Mouse (Mus musculus) inflammation-experienced regulatory T-cells, adult 6 months (primary cell): ENCODE measurements around the gene Fbxo27. TPM values are rescaled to one million over a fixed set of nuclear protein-coding genes. Genes with fewer than 3 reads are reported as not detected.

Experiments
- polyA plus RNA-seq, 3 experiments: library from polyadenylated mRNA; unstranded; fragments of 100-300 nt; shearing (Covaris generic); gene quantifications; one replicate each; pipeline ENCODE4 v1.2.1; 2017

Fbxo27 gene
- polyA plus RNA-seq, 3 experiments from 2014 or later, result 0.93 to 4.4 (median 1.3) TPM

Other genes with a start within 250 kb of the Fbxo27 start
- under 1 TPM in 1 of 3 experiments, not detected in 2; 0.17 TPM for gene Lrfn1, start 240.9 kb upstream of the Fbxo27 start, polyA plus RNA-seq
- not detected for gene Ifnl2, start 182.4 kb upstream of the Fbxo27 start, polyA plus RNA-seq
- not detected for gene Ifnl3, start 170.0 kb upstream of the Fbxo27 start, polyA plus RNA-seq
- gene Sycn, start 152.0 kb upstream of the Fbxo27 start, polyA plus RNA-seq, result not detected
- gene Nccrp1, start 145.6 kb upstream of the Fbxo27 start, polyA plus RNA-seq, result 1 to 10 TPM in 1 of 3 experiments, not detected in 2; 1.4 TPM
- gene Samd4b, start 94.7 kb upstream of the Fbxo27 start, polyA plus RNA-seq, result 1 to 10 TPM; 6.4 to 9.8 (median 8.2) TPM
- gene Pak4, start 94.7 kb upstream of the Fbxo27 start, polyA plus RNA-seq, result 1 to 10 TPM; 2.1 to 3.7 (median 2.6) TPM
- gene Acp7, start 61.5 kb upstream of the Fbxo27 start, polyA plus RNA-seq, result not detected
- 1 to 10 TPM; 1.4 to 9.9 (median 6.4) TPM for gene Fbxo17, start 24.0 kb downstream of the Fbxo27 start, polyA plus RNA-seq
- gene Mrps12, start 49.0 kb downstream of the Fbxo27 start, polyA plus RNA-seq, result 10 to 100 TPM; 55.8 to 67.1 (median 65.2) TPM
- gene Sars2, start 49.1 kb downstream of the Fbxo27 start, polyA plus RNA-seq, result 10 to 100 TPM in 2 of 3 experiments, 1 to 10 TPM in 1; 9.1 to 13.2 (median 10.8) TPM
- not detected for gene Ccer2, start 63.3 kb downstream of the Fbxo27 start, polyA plus RNA-seq
- gene Sirt2, start 73.9 kb downstream of the Fbxo27 start, polyA plus RNA-seq, result 100 to 1,000 TPM in 1 of 3 experiments, 10 to 100 TPM in 2; 65.3 to 134 (median 90.9) TPM
- 10 to 100 TPM; 46.0 to 72.8 (median 53.3) TPM for gene Nfkbib, start 74.7 kb downstream of the Fbxo27 start, polyA plus RNA-seq
- gene Rinl, start 96.1 kb downstream of the Fbxo27 start, polyA plus RNA-seq, result 100 to 1,000 TPM; 216 to 294 (median 288) TPM
- gene Hnrnpl, start 115.7 kb downstream of the Fbxo27 start, polyA plus RNA-seq, result 100 to 1,000 TPM; 171 to 386 (median 383) TPM
- gene Ech1, start 132.4 kb downstream of the Fbxo27 start, polyA plus RNA-seq, result 100 to 1,000 TPM; 190 to 267 (median 222) TPM
- gene Lgals4, start 141.0 kb downstream of the Fbxo27 start, polyA plus RNA-seq, result 10 to 100 TPM; 18.1 to 38.8 (median 20.9) TPM
- gene Lgals7, start 171.0 kb downstream of the Fbxo27 start, polyA plus RNA-seq, result 1 to 10 TPM in 1 of 3 experiments, under 1 TPM in 1, not detected in 1; 0.46 to 5.6 TPM
- gene Capn12, start 188.6 kb downstream of the Fbxo27 start, polyA plus RNA-seq, result under 1 TPM in 1 of 3 experiments, not detected in 2; 0.15 TPM